Mouse (Mus musculus): ENCODE data around the gene G6pc3.

GRCm38 (mm10) chr11:102168689-102169088 lies 20.7 kb upstream of the G6pc3 start:
- no peak for TF ChIP-seq CTCF (IDR thresholded peaks at IDR 0.05; ENCODE audit: control insufficient read depth, insufficient read depth, low read length)
- TF ChIP-seq POLR2A (IDR thresholded peaks at IDR 0.05; ENCODE audit: borderline replicate concordance, control insufficient read depth, low read depth, low read length): no peak
